Mouse (Mus musculus) liver, postnatal 0 days (tissue): ENCODE measurements around the gene Cd300c. TPM values are rescaled to one million over a fixed set of nuclear protein-coding genes. Genes with fewer than 3 reads are reported as not detected.

Source experiments
- ATAC-seq: fragments of 200-750 bp; cut with Nextera tagmentation; 2 replicates; pipeline ENCODE4 v1.8.0; 2017; ENCODE audit warnings: mild to moderate bottlenecking, moderate library complexity
- DNase-seq: peaks from one replicate; pipeline ENCODE4 v3.0.0-alpha.2; 2016
- H3K27ac ChIP-seq: fragments of 300-500 bp; sonication (generic); 2 replicates; pipeline ENCODE4 v1.5.1; 2014; ENCODE audit warnings: antibody characterized with exemption, moderate library complexity, mild to moderate bottlenecking, low read depth
- H3K27me3 ChIP-seq: fragments of 300-500 bp; sonication (generic); 2 replicates; pipeline ENCODE4 v1.6.1; 2014; ENCODE audit warnings: low read length, control low read depth, mixed read lengths; ENCODE audit not compliant: insufficient read depth
- H3K36me3 ChIP-seq: fragments of 300-500 bp; sonication (generic); replicated peaks from 2 replicates; pipeline ENCODE4 v1.6.1; 2014; ENCODE audit warnings: mild to moderate bottlenecking, control low read depth, low read length, moderate library complexity, mixed read lengths; ENCODE audit not compliant: insufficient read depth
- H3K4me1 ChIP-seq: fragments of 300-500 bp; sonication (generic); 2 replicates; pipeline ENCODE4 v1.6.1; 2014; ENCODE audit warnings: antibody characterized with exemption, mild to moderate bottlenecking, control low read depth; ENCODE audit not compliant: insufficient read depth
- H3K4me2 ChIP-seq: fragments of 300-500 bp; sonication (generic); 2 replicates; pipeline ENCODE4 v1.6.1; 2014; ENCODE audit warnings: low read depth, mild to moderate bottlenecking, low read length, moderate library complexity, mixed read lengths
- H3K4me3 ChIP-seq: fragments of 300-500 bp; sonication (generic); 2 replicates; pipeline ENCODE4 v1.5.1; 2014; ENCODE audit warnings: low read depth, low read length
- H3K9ac ChIP-seq: fragments of 300-500 bp; sonication (generic); replicated peaks from 2 replicates; pipeline ENCODE4 v1.6.1; 2014; ENCODE audit warnings: mild to moderate bottlenecking, moderate library complexity
- H3K9me3 ChIP-seq: fragments of 300-500 bp; sonication (generic); 2 replicates; pipeline ENCODE4 v1.6.1; 2016; ENCODE audit warnings: mild to moderate bottlenecking, control low read depth, low read length, mixed read lengths
- CTCF ChIP-seq: sonication (generic); IDR thresholded peaks from 2 replicates; pipeline ENCODE4 v1.5.1; 2016; ENCODE audit warnings: antibody characterized with exemption, low read depth
- EP300 ChIP-seq: IDR thresholded peaks from 2 replicates; pipeline ENCODE4 v1.6.1; 2016; ENCODE audit warnings: antibody characterized with exemption, low read depth, mild to moderate bottlenecking
- WGBS: fragments of 180-500 bp; shearing (Covaris S2); extraction: QIAGEN DNeasy Blood & Tissue Kit; methylation state at CpG from one replicate; pipeline ENCODE4 v1.1.7; 2014; ENCODE audit not compliant: insufficient replicate concordance; 5-methylcytosine and 5-hydroxymethylcytosine counted together
- polyA plus RNA-seq: library from polyadenylated mRNA; unstranded; fragments of >200 nt; fragmentation: Nextera tagmentation; extraction: Ambion mirVana; gene quantifications from 2 replicates; pipeline ENCODE4 v1.2.1, GENCODE M21; 2015

Cd300c gene
- polyA plus RNA-seq, 1 experiment from 2014 or later, result 0.29 TPM

GRCm38 (mm10) chr11:114965182-114965828 is 3.7 kb downstream of the Cd300c start:
- Histone ChIP-seq H3K4me3 (no peak overlapping the region), H3K27me3 (no peaks in the 10 kb centered on the region), H3K9ac (no peak overlapping the region), H3K4me1 (no peaks in the 10 kb centered on the region; the same call in 1 of the 2 replicates), H3K36me3 (no peaks in the 10 kb centered on the region), H3K27ac (no peak overlapping the region), H3K4me2 (no peak overlapping the region), H3K9me3 (no peaks in the 10 kb centered on the region)
- DNase-seq, result peak; percentile 34
- 10% methylated on average over 3 of the region's 3 CpGs for WGBS
- TF ChIP-seq CTCF (no peak), EP300 (no peak)
- ATAC-seq, result peak; percentile 47

GRCm38 (mm10) chr11:114960369-114960768 is 8.6 kb downstream of the Cd300c start:
- H3K4me1 ChIP-seq, result no peaks in the 10 kb centered on the region
- TF ChIP-seq CTCF (no peak), EP300 (no peak)
- no peaks in the 10 kb centered on the region for H3K9me3 ChIP-seq
- H3K27ac ChIP-seq, result no peak overlapping the region
- DNase-seq, result no peak
- no peak overlapping the region for H3K4me3 ChIP-seq
- H3K9ac ChIP-seq, result no peak overlapping the region
- whole genome bisulfite sequencing, result 24% methylated on average over 1 of the region's 1 CpGs
- H3K27me3 ChIP-seq, result no peaks in the 10 kb centered on the region
- H3K4me2 ChIP-seq, result no peak overlapping the region
- H3K36me3 ChIP-seq, result no peaks in the 10 kb centered on the region
- ATAC-seq, result no peak

GRCm38 (mm10) chr11:114934144-114934543 is 34.8 kb downstream of the Cd300c start, which contains the start of gene Cd300lb:
TSS of gene Cd300lb (minus strand) at chr11:114934386.
- H3K4me3 ChIP-seq, result peak within 1 kb of the TSS; percentile 24

GRCm38 (mm10) chr11:114933591-114933990 is 35.4 kb downstream of the Cd300c start:
- no peak for DNase-seq
- Histone ChIP-seq H3K27ac (no peak overlapping the region; the same call in 1 of the 2 replicates), H3K4me1 (no peaks in the 10 kb centered on the region), H3K27me3 (no peaks in the 10 kb centered on the region), H3K9ac (no peak overlapping the region), H3K4me2 (peak overlapping the region; percentile 27), H3K4me3 (peak overlapping the region; percentile 24), H3K36me3 (no peaks in the 10 kb centered on the region), H3K9me3 (no peaks in the 10 kb centered on the region)
- WGBS, result 61% methylated on average over 4 of the region's 4 CpGs
- ATAC-seq, result no peak
- TF ChIP-seq EP300, result no peak
- TF ChIP-seq CTCF, result no peak

More at GRCm38 (mm10) chr11:114934144-114934543, 34.8 kb downstream of the Cd300c start, which contains the start of gene Cd300lb:
- H3K9me3 ChIP-seq, result no peaks in the 10 kb centered on the region
- H3K4me2 ChIP-seq, result peak within 1 kb of the TSS; percentile 27
- no peaks in the 10 kb centered on the region for H3K4me1 ChIP-seq
- H3K27ac ChIP-seq, result peak within 1 kb of the TSS; percentile 22; the same call in 1 of the 2 replicates
- no peak for ATAC-seq
- no peaks in the 10 kb centered on the region for H3K27me3 ChIP-seq
- no peak within 1 kb of the TSS for H3K9ac ChIP-seq
- 28% methylated on average over 6 of the region's 6 CpGs for WGBS
- no peak for TF ChIP-seq EP300
- TF ChIP-seq CTCF, result no peak
- no peak for DNase-seq
- no peaks in the 10 kb centered on the region for H3K36me3 ChIP-seq

- WGBS, result 58% methylated on average over 5 of the region's 5 CpGs
These were observed 37.9 kb downstream of the Cd300c start for GRCm38 (mm10) chr11:114931041-114931440.

GRCm38 (mm10) chr11:114929581-114929980 is 39.4 kb downstream of the Cd300c start:
- Histone ChIP-seq H3K4me1 (no peaks in the 10 kb centered on the region), H3K9ac (no peak overlapping the region), H3K4me2 (no peak overlapping the region), H3K9me3 (no peaks in the 10 kb centered on the region), H3K4me3 (no peak overlapping the region), H3K27me3 (no peaks in the 10 kb centered on the region; the same call in 1 of the 2 replicates), H3K36me3 (no peaks in the 10 kb centered on the region), H3K27ac (no peak overlapping the region)
- ATAC-seq, result no peak
- no peak for TF ChIP-seq CTCF
- no peak for TF ChIP-seq EP300
- no peak for DNase-seq
- 57% methylated on average over 2 of the region's 2 CpGs for WGBS

More at GRCm38 (mm10) chr11:114931041-114931440, 37.9 kb downstream of the Cd300c start:
- H3K4me2 ChIP-seq, result peak overlapping the region; percentile 38; the same call in 1 of the 2 replicates
- no peaks in the 10 kb centered on the region for H3K36me3 ChIP-seq
- H3K27ac ChIP-seq, result peak overlapping the region; percentile 78
- no peak for TF ChIP-seq EP300
- no peak for TF ChIP-seq CTCF
- no peak overlapping the region for H3K4me3 ChIP-seq
- H3K27me3 ChIP-seq, result no peaks in the 10 kb centered on the region; the same call in 1 of the 2 replicates
- no peaks in the 10 kb centered on the region for H3K9me3 ChIP-seq
- H3K4me1 ChIP-seq, result no peaks in the 10 kb centered on the region
- peak; percentile 25; the same call in 1 of the 2 replicates for ATAC-seq
- DNase-seq, result no peak
- no peak overlapping the region for H3K9ac ChIP-seq
